Mouse (Mus musculus) kidney, embryonic 15.5 days (tissue): ENCODE measurements around the gene Ap4b1. TPM values are rescaled to one million over a fixed set of nuclear protein-coding genes. Genes with fewer than 3 reads are reported as not detected.
"Not testable (repeated sequence)": the region's sequence is repeated elsewhere in the genome, so short reads cannot be mapped to it uniquely, and the experiment has no call there.

Source experiments
- ATAC-seq: fragments of 200-750 bp; cut with Nextera tagmentation; replicated peaks from 2 replicates; pipeline ENCODE4 v1.8.0; 2017; ENCODE audit warnings: moderate TSS enrichment; ENCODE audit not compliant: low FRiP score
- H3K27ac ChIP-seq: fragments of 300-500 bp; sonication (generic); 2 replicates; pipeline ENCODE4 v1.5.1; 2015; ENCODE audit warnings: mild to moderate bottlenecking, inconsistent platforms
- H3K27me3 ChIP-seq: fragments of 300-500 bp; sonication (generic); 2 replicates; pipeline ENCODE4 v1.6.1; 2015; ENCODE audit warnings: inconsistent platforms
- H3K36me3 ChIP-seq: fragments of 300-500 bp; sonication (generic); 2 replicates; pipeline ENCODE4 v1.6.1; 2015; ENCODE audit warnings: inconsistent platforms
- H3K4me1 ChIP-seq: fragments of 300-500 bp; sonication (generic); 2 replicates; pipeline ENCODE4 v1.6.1; 2015; ENCODE audit warnings: inconsistent platforms
- H3K4me2 ChIP-seq: fragments of 300-500 bp; sonication (generic); 2 replicates; pipeline ENCODE4 v1.6.1; 2015; ENCODE audit warnings: moderate library complexity, mild to moderate bottlenecking, inconsistent platforms
- H3K4me3 ChIP-seq: fragments of 300-500 bp; sonication (generic); replicated peaks from 2 replicates; pipeline ENCODE4 v1.5.1; 2015; ENCODE audit warnings: mild to moderate bottlenecking, inconsistent platforms
- H3K9ac ChIP-seq: fragments of 300-500 bp; sonication (generic); 2 replicates; pipeline ENCODE4 v1.6.1; 2015; ENCODE audit warnings: mild to moderate bottlenecking, inconsistent platforms
- H3K9me3 ChIP-seq: fragments of 300-500 bp; sonication (generic); replicated peaks from 2 replicates; pipeline ENCODE4 v1.6.1; 2016; ENCODE audit warnings: inconsistent platforms
- WGBS: fragments of 180-500 bp; shearing (Covaris S2); methylation state at CpG from one replicate; pipeline ENCODE4 v1.1.7; 2015; ENCODE audit warnings: mixed read lengths; 5-methylcytosine and 5-hydroxymethylcytosine counted together
- polyA plus RNA-seq: library from polyadenylated mRNA; unstranded; fragments of >200 nt; fragmentation: Nextera tagmentation; extraction: Ambion mirVana; gene quantifications from 2 replicates; pipeline ENCODE4 v1.2.1, GENCODE M21; 2015

Ap4b1 gene
- polyA plus RNA-seq, 1 experiment from 2014 or later = 19.6 TPM

GRCm38 (mm10) chr3:103782844-103783609, 26.3 kb upstream of the Ap4b1 start:
- 83% methylated on average over 4 of the region's 4 CpGs for WGBS
- no peak overlapping the region for H3K9ac ChIP-seq
- no peak for ATAC-seq
- no peaks in the 10 kb centered on the region for H3K9me3 ChIP-seq
- peaks cover 2% of the 10 kb centered on the region; the same call in 1 of the 2 replicates for H3K36me3 ChIP-seq
- H3K4me2 ChIP-seq = no peak overlapping the region
- H3K27ac ChIP-seq = no peak overlapping the region
- peaks cover 15% of the 10 kb centered on the region for H3K4me1 ChIP-seq
- H3K4me3 ChIP-seq = no peak overlapping the region
- H3K27me3 ChIP-seq = no peaks in the 10 kb centered on the region

GRCm38 (mm10) chr3:103787225-103787624, 22.1 kb upstream of the Ap4b1 start:
- no peaks in the 10 kb centered on the region for H3K36me3 ChIP-seq
- H3K4me3 ChIP-seq = no peak overlapping the region
- H3K9ac ChIP-seq = no peak overlapping the region
- 0 out of 2 replicates have a peak overlapping the region, but pooled peaks have one; percentile 20 for H3K27ac ChIP-seq
- ATAC-seq = no peak
- peaks cover 38% of the 10 kb centered on the region for H3K4me1 ChIP-seq
- H3K4me2 ChIP-seq = no peak overlapping the region
- H3K27me3 ChIP-seq = no peaks in the 10 kb centered on the region
- no peaks in the 10 kb centered on the region for H3K9me3 ChIP-seq
- 59% methylated on average over 7 of the region's 7 CpGs for WGBS

GRCm38 (mm10) chr3:103789096-103789495, 20.2 kb upstream of the Ap4b1 start:
- 78% methylated on average over 7 of the region's 7 CpGs for WGBS
- no peak for ATAC-seq
- Histone ChIP-seq H3K9me3 (no peaks in the 10 kb centered on the region), H3K27ac (no peak overlapping the region), H3K27me3 (peaks cover 8% of the 10 kb centered on the region; the same call in 1 of the 2 replicates), H3K4me2 (peak overlapping the region; percentile 75), H3K9ac (no peak overlapping the region), H3K4me3 (peak overlapping the region; percentile 96), H3K36me3 (no peaks in the 10 kb centered on the region), H3K4me1 (peaks cover 36% of the 10 kb centered on the region)

DNA sequence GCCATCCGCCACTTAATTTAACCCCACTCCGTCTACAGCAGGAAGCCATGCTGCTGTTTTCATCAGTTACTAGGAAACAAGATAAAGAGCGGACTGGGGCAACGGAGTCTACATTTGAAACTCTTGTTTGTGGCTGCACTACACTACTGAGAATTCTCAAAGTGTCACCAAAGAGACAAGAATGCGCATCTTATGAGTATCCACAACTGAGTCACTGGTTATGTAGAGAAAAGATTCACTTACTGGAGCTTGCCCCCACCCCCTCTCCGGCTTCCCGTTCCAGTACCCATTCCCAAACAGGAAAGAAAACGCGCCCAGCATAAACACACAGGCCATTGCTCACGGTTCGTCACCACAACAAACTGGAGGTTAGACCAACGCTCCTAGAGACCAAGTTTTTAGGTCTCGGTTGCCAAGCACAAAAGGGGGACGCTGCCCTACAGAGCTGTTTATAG, 19.4 kb upstream of the Ap4b1 start:
- WGBS = 2% methylated on average over 14 of the region's 14 CpGs
- peak overlapping the region; percentile 94 for H3K9ac ChIP-seq
- H3K27me3 ChIP-seq = peaks cover 8% of the 10 kb centered on the region; the same call in 1 of the 2 replicates
- H3K4me1 ChIP-seq = peaks cover 33% of the 10 kb centered on the region
- ATAC-seq = no peak
- H3K4me2 ChIP-seq = peak overlapping the region; percentile 75
- no peaks in the 10 kb centered on the region for H3K9me3 ChIP-seq
- peak overlapping the region; percentile 96 for H3K4me3 ChIP-seq
- no peaks in the 10 kb centered on the region for H3K36me3 ChIP-seq
- peak overlapping the region; percentile 91 for H3K27ac ChIP-seq

GRCm38 (mm10) chr3:103790346-103791145, 18.8 kb upstream of the Ap4b1 start:
- Histone ChIP-seq H3K4me3 (peak overlapping the region; percentile 96), H3K27ac (peak overlapping the region; percentile 91), H3K4me2 (peak overlapping the region; percentile 75), H3K36me3 (no peaks in the 10 kb centered on the region), H3K4me1 (peaks cover 29% of the 10 kb centered on the region), H3K9me3 (no peaks in the 10 kb centered on the region), H3K9ac (peak overlapping the region; percentile 94), H3K27me3 (peaks cover 8% of the 10 kb centered on the region; the same call in 1 of the 2 replicates)
- ATAC-seq = peak; percentile 84
- under 1% methylated on average over 51 of the region's 61 CpGs for WGBS

- Histone ChIP-seq H3K4me3 (peak within 1 kb of the TSS; percentile 96), H3K9ac (peak within 1 kb of the TSS; percentile 94), H3K4me1 (peaks cover 28% of the 10 kb centered on the region), H3K9me3 (no peaks in the 10 kb centered on the region), H3K27ac (peak within 1 kb of the TSS; percentile 91), H3K4me2 (peak within 1 kb of the TSS; percentile 75), H3K27me3 (peaks cover 15% of the 10 kb centered on the region; the same call in 1 of the 2 replicates), H3K36me3 (no peaks in the 10 kb centered on the region)
- 9% methylated on average over 49 of the region's 49 CpGs for WGBS
- peak; percentile 97 for ATAC-seq
These were observed 17.9 kb upstream of the Ap4b1 start, which contains the start of gene Hipk1 for GRCm38 (mm10) chr3:103791230-103792110. TSS of gene Hipk1 (minus strand) at chr3:103791563.

- not testable (repeated sequence) for H3K9me3 ChIP-seq, H3K36me3 ChIP-seq, H3K27ac ChIP-seq, H3K9ac ChIP-seq, ATAC-seq
- H3K27me3 ChIP-seq = peaks cover 19% of the 10 kb centered on the region; the same call in 1 of the 2 replicates
- peak overlapping the region; percentile 96; the same call in 1 of the 2 replicates for H3K4me3 ChIP-seq
- H3K4me2 ChIP-seq = peak overlapping the region; percentile 75
- H3K4me1 ChIP-seq = peaks cover 26% of the 10 kb centered on the region
- 83% methylated on average over 5 of the region's 5 CpGs for WGBS
These were observed 17.3 kb upstream of the Ap4b1 start for GRCm38 (mm10) chr3:103792111-103792406.

- no peak overlapping the region for H3K27ac ChIP-seq
- H3K36me3 ChIP-seq = no peaks in the 10 kb centered on the region
- H3K4me1 ChIP-seq = peaks cover 23% of the 10 kb centered on the region
- 71% methylated on average over 1 of the region's 1 CpGs for WGBS
- no peak overlapping the region for H3K4me3 ChIP-seq
- no peak overlapping the region for H3K4me2 ChIP-seq
- no peak for ATAC-seq
- no peak overlapping the region for H3K9ac ChIP-seq
- H3K9me3 ChIP-seq = no peaks in the 10 kb centered on the region
- H3K27me3 ChIP-seq = peaks cover 19% of the 10 kb centered on the region; the same call in 1 of the 2 replicates
These were observed 16.8 kb upstream of the Ap4b1 start for GRCm38 (mm10) chr3:103792566-103792965.

GRCm38 (mm10) chr3:103796389-103796788, 12.9 kb upstream of the Ap4b1 start:
- 60% methylated on average over 2 of the region's 2 CpGs for WGBS
- H3K9me3 ChIP-seq = no peaks in the 10 kb centered on the region
- peaks cover 4% of the 10 kb centered on the region; the same call in 1 of the 2 replicates for H3K4me1 ChIP-seq
- H3K4me2 ChIP-seq = no peak overlapping the region
- no peak overlapping the region for H3K27ac ChIP-seq
- no peak for ATAC-seq
- H3K27me3 ChIP-seq = peaks cover 19% of the 10 kb centered on the region; the same call in 1 of the 2 replicates
- H3K9ac ChIP-seq = no peak overlapping the region
- peaks cover 2% of the 10 kb centered on the region; the same call in 1 of the 2 replicates for H3K36me3 ChIP-seq
- H3K4me3 ChIP-seq = no peak overlapping the region

- no peak overlapping the region for H3K9ac ChIP-seq
- H3K4me2 ChIP-seq = no peak overlapping the region
- 0 out of 2 replicates have a peak, but pooled peaks cover 11% of the 10 kb centered on the region for H3K27me3 ChIP-seq
- no peaks in the 10 kb centered on the region for H3K9me3 ChIP-seq
- ATAC-seq = peak; percentile 79; the same call in 1 of the 2 replicates
- peaks cover 6% of the 10 kb centered on the region; the same call in 1 of the 2 replicates for H3K4me1 ChIP-seq
- no peak overlapping the region for H3K27ac ChIP-seq
- H3K4me3 ChIP-seq = no peak overlapping the region
- WGBS = 79% methylated on average over 2 of the region's 2 CpGs
- peaks cover 29% of the 10 kb centered on the region for H3K36me3 ChIP-seq
These were observed 9.8 kb upstream of the Ap4b1 start for GRCm38 (mm10) chr3:103799507-103799906.
